Mouse (Mus musculus): ENCODE data around the gene Tmem260. TPM values are rescaled to one million over a fixed set of nuclear protein-coding genes. Genes with fewer than 3 reads are reported as not detected.
"Not testable (repeated sequence)": the region's sequence is repeated elsewhere in the genome, so short reads cannot be mapped to it uniquely, and the experiment has no call there.

Gene Tmem260
- total RNA-seq (2021), result 10 to 100 TPM; 28.9 to 36.3 TPM
- polyA plus RNA-seq (2012; rRNA removed), result 40.3 and 46.2 TPM in 2 replicates
- long read RNA-seq, full-length matches to known transcripts, result 6 of 13 reads
- long read RNA-seq, partial matches to known transcripts, result 2 of 13 reads
- long read RNA-seq, other reads (novel, unspliced or antisense), result 5 of 13 reads

GRCm38 (mm10) chr14:48445984-48446683 is at the start of gene Tmem260:
Gene Tmem260, plus strand, starts transcription at chr14:48446124.
- DNase-seq, result peak; percentile 95

DNA sequence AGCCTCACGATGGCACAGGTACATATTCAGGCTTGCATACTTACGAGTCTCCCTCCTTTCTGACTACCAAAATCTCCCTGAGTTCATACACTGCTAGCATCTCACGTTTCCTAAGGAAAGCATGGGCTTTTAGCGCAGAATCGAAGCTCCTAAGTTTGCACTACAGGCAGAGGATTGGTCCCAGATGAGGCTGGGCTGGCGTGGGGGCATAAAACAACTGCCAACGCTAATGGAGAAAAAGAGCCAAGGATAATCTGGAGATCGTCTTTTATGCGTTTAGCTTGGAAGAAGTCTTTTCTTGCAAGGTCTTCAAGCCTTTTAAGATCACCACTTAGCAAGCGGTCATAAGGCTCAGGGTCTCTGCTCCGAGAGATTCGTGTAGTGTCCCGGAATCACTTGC is 39.8 kb upstream of the Tmem260 start:
- no peak for DNase-seq

- DNase-seq, result no peak
Observed at GRCm38 (mm10) chr14:48417064-48417463, 28.9 kb upstream of the Tmem260 start.

GRCm38 (mm10) chr14:48418264-48418663 is 27.7 kb upstream of the Tmem260 start:
- no peak for DNase-seq

DNA sequence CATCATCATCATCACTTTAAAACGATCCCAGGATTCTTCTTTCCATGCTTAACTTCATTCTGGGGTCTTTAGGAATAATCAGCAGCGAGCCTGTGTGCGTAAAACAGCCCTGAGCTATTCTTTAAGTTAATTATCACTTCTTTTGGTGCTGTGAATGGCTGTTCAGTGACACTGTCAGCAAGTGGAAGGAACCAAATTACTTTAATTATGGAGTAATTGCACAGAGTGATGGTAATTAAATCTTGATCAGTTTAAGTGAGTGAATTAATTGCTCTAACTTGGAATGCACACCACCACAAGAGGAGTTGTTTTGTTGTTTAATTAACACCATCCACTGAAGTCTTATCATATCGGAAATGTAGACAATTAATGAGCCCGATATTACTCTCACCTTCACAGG is 27.3 kb upstream of the Tmem260 start:
- no peak for DNase-seq

DNA sequence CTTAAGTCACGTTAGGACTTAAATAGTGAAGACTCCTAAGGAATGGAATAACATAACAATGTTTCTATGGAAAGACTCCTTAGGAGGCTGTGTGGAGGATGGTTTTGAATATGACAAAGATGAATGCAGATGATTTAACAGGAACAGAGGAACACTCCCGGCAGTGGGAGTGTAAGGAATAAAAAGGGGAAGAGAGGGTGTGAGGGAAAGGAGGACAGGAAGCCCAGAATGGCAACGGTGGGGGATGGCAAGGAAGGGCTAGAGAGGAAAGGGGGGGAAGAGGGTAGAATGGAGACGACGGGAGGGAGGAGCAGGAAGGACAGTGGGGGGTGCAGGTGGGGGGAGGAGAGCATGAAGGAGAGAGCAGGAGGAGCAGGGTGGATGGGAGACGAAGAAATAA is 24.4 kb upstream of the Tmem260 start:
- no peak for DNase-seq

GRCm38 (mm10) chr14:48421996-48422395 is 23.9 kb upstream of the Tmem260 start:
- DNase-seq, result peak; percentile 87

GRCm38 (mm10) chr14:48422436-48422835 is 23.5 kb upstream of the Tmem260 start:
- peak; percentile 29 for DNase-seq

DNA sequence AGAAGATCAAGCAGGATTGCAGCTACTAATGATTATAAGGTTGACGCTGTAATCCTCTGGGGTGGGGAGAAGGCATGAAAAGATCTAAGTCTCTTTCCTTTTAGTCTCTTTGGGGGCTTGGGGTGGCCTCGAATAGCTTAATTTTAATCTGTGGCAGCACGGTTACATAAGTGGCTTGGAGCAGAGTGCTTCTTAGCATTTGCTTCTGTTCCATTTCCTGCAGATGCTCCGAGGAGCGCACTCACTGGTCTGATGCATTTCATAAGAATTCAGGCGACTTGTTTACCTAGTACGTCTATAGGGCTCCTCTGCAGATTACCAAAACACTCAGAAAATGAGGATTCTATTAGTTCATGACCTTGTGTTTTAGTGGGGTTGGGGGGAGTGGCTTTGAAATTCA is 23.0 kb upstream of the Tmem260 start:
- DNase-seq, result no peak

DNA sequence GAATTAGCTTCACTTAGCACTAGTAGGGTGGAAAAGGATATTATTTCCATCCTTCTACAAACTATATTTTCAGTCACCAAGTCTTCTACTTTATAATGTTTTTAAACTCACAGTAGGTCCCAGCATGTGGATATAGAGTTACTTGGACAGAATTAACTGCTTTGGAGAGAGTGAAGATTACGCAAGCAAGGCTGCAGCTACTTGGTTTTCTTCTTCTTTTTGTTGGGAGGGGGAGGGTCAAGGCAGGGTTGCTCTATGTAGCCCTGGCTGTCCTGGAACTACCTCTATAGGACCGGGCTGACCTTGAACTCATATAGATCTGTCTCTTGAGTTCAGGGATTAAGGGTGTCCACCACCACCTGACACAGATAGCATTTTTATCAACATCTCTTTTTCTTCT is 13.9 kb upstream of the Tmem260 start:
- DNase-seq, result no peak

- DNase-seq, result peak; percentile 80
Observed at GRCm38 (mm10) chr14:48443796-48444195, 2.1 kb upstream of the Tmem260 start.

DNA sequence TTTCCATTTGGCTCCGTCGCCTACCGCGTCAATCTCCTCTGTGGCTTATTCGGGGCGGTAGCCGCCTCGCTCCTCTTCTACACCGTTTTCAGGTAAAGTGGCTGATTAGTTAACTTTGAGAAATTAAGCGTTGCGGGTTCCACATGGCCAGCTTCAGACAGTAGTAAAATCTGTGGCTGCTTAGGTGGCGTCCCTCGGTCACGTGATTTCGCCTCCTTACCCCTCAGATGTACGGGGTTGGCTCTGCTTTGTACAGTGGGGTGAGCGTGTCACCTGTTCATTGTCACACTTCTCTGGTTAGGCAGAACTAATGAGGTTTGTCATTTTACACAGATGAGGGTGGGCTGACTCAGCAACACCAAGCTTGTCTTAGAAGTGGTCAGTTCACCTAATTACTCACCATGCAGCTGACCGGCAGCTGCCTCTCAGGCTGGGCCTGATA is 6.1 kb downstream of the Tmem260 start:
- DNase-seq, result no peak

DNA sequence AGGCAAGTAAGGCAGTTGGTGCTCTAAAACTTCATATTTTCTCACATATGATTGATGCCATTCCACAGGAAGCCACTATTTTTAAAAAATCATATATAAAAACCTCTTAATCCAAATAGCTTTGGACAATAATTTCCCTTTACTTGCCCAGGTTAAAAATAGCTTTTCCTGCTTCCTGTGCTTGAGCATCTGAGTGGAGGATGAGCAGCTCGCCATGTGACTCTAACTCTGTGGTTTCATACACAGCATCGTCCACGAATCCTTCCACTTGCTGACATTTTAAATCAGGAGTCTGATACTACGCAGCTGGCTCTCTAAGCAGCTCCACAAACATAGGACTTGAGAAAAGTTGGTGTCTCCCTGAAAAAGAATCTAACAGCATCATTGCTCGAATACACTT is 7.5 kb downstream of the Tmem260 start:
- no peak for DNase-seq

GRCm38 (mm10) chr14:48456305-48457092 is 10.6 kb downstream of the Tmem260 start:
- DNase-seq, result peak; percentile 19

GRCm38 (mm10) chr14:48457288-48457938 is 11.5 kb downstream of the Tmem260 start:
- DNase-seq, result no peak

- DNase-seq, result no peak
Observed at GRCm38 (mm10) chr14:48458901-48459300, 13.0 kb downstream of the Tmem260 start.

DNA sequence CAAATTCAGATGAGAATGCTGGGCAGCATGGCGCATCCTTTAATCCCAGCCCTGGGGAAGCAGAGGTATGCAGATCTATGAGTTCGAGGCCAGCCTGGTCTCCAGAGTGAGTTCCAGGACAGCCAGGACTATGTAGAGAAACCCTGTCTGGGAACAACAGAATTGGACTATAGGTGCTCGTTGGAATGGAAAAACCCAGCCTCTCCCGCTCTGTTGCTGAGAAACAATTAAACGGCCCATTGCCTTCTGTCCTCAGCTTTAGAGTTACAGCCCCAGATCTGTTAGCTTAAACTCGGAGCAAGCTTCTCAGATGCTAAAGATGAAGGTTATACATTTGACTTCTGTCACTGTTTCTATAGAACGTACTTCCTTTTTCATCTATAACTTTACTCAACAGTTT is 22.4 kb downstream of the Tmem260 start:
- DNase-seq, result no peak

DNA sequence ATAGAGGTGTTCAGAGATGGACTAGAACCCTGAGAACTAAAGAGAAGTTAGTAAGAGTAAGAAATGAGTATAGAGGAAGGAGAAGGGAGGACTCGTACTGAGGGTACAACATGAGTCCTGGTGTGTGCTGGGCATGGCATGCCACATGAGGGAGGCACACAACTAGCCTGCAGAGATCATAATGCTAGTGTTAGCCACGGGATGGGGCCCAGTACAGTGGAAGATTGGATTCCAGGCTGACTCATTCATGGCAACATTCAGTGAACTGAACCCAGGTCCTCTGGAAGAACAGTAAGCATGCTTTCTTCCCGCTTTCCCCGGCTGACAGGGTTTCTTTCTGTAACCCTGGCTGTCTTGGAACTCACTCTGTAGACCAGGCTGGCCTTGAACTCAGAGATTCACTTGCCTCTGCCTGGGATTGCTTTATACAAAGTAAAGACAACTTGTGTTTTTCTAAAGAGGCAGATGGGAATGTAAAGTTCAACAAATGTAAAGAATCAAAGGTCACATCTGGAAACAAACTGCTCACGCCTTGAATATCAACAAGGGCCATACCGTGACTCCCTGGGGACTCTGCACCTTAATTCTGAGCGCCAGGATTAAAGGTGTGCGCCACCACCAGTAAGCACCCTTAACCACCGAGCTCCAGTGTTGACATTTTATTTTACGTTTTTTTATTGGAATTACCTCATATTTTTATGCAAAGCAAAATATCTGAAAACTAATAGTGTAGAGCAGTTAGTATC is 25.0 kb downstream of the Tmem260 start:
- no peak for DNase-seq

DNA sequence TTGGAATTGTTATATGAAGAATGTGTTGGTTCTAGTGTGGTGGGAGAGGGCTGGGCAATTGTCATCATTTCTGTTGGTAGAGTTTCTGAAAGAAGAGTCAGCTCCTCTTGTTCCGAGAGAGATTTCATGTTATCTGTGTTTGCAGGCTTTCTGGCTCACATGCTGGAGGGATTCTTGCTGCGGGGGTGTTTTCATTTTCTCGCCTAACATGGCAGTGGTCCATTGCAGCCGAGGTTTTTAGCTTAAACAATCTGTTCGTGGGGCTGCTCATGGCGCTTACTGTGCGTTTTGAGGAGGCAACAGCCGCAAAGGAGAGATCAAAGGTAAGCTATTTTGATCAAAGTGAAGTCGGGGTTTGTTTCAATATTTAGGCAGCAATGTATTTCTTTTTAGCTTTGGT is 26.3 kb downstream of the Tmem260 start:
- no peak for DNase-seq

DNA sequence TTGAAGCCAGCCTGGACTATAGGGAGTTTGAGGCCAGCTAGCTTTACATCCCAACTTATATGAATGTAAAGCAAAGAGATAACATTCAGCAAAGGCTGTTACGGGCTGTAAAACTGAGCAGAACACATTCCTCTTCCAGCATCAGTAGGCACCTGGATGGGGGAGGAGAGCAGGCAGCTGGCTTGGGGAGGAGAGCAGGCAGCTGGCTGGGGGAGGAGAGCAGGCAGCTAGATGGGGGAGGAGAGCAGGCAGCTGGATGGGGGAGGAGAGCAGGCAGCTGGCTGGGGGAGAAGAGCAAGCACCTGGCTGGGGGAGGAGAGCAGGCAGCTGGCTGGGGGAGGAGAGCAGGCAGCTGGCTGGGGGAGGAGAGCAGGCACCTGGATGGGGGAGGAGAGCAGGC is 29.4 kb downstream of the Tmem260 start:
- DNase-seq, result no peak

- DNase-seq, result not testable (repeated sequence)
Observed at GRCm38 (mm10) chr14:48475834-48476233, 29.9 kb downstream of the Tmem260 start.

DNA sequence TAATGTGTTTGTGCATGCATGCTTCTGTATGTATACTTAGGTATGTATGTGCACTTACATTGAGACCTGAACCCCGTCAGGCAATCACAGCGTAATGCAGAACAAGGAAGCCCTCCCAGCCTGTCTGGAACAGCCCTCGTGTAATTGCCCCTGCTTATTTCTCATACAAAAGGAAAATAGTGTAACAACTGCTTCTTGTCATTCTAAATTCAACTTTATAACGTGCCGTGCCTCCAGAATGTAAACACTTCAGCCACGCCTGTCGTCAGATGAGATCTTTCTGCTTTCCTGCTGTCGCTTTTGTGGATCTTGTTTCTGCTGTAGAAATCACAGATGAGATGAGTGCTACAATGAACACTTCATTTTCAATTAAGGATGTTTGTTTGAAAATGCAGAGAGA is 30.4 kb downstream of the Tmem260 start:
- DNase-seq, result no peak
